Mouse (Mus musculus) v-Abl transformed pro-B cells (cell line): ENCODE measurements around the gene Wsb2.

Experiments
- in situ Hi-C, 2 experiments: fragments of 400-800 bp; cut with MboI; formaldehyde crosslinking; loops; one replicate each; pipeline ENCODE4 v1.15.1; 2025; ENCODE audit not compliant: unreplicated experiment in 2 of 2

Gene Wsb2

DNA sequence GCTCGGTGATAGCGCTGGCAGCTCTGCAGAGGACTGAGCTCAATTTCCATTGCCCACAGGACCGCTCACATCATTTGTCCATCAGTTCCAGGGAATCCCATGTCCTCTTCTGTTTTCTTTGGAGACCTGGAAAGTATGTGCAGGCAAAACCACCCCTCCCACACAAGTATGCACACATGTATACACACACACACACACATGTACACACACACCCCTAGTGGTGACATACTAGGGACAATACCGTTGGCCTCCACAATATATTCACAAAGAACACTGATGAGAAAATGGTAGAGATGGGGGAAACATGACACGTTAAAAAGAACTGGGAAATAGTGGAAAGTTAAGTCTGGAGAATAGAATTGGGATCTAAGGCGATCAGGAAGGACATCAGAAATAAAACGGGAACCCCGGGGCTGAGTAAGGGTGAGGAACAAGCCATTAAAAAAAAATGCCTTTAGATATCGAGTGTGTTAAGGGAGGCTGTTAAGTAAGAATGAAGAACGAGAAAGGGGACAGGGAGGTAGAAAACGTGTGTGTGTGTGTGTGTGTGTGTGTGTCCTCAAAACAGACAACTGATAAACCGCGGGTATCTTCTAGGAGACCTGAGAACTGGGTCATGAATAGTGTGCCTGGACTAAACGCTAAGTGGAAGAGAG, 1.3 kb upstream of the Wsb2 start:
- in situ Hi-C loops: no loop called here

DNA sequence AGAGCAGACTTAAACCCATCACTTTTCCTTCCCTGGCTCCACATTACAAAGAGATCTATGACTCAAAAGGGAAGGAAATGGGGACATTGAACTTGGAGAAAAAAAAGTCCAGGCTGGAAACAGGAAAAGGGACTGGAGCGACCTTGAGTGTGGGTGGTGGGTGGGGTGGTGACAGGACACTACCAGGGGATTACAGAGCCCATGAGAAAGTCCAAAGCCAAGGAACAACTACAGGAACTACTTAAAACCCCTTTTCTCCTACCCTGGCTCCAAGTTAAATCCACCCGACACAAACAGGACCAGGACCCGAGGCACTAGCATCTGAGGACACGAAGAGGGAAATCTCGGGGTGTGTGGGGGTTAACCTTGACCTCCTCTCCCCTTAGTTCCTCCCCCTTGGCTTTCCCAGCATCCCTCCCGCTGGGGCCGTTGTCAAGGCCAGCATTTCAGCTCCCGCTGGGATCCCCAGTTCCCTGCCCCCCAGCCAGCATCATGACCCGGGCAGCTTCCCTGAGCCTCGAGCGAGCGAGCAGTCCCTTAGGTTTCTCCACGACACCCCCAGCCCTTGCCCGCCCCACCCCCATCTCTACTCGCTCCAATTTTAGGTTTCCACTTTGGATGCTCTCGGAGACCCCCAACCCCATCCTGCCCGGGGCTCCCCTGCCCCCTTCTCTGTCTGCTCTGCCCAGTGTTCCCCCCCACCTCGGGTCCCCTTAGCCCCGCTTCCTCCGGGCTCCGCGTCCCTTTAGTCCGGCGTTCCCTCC, 557 bp upstream of the Wsb2 start:
- in situ Hi-C loops: no loop called here

DNA sequence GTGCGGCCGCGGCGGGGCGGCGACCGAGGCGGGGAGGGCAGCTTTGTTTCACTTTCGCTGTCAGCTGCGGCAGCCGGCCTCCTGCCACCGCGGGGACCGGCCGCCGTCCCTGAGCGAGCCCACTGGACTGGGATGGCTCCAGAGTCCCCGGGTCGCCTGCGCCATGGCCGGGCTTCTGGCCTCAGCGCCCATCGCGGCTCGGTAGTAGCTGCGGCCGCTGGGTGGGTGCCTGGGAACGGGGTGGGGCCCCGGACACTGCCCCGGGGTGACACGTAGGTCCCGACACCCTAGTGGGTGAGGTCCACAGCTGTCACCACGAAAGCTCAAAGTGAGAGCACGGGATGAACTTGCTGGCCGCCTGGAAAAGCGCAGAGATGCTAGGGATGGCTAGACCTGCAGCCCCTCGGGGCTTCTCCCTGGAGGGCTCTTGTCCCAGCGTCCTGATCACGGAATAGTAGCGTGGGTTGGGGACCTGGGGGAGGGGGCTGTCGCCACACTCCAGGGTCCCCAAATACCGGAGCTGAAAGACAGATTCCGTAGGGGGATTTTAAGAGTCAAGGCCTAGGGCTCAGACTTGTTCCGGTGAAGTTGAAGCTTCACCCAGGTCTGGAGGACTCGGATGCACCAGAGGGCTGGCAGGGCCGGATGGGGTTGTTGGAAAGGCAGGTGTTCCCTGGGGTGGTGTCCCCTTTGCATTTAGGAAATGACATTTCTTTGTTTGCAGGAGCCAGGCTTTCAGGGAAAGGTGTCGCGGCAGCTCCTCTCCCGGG, 559 bp downstream of the Wsb2 start:
- in situ Hi-C loops: no loop called here

DNA sequence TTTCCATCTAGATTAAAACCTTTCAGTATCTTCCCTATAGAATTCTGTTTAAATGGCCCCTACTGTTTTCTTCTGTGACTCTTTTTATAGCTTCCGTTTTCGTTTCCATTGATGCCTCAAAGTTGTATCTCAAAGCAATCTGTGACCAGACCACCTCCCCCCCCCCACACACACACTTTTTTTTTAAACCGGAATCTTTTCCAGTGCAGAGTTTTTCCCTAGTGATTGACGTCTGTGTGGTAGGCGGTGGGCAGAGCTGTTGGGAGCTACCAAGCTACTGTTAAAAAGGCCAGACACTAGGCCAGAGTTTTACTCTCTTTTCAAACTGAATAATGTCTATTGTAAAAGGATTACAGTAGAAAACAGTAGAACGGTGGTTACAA, 1.1 kb downstream of the Wsb2 start:
- in situ Hi-C loops: no loop called here

DNA sequence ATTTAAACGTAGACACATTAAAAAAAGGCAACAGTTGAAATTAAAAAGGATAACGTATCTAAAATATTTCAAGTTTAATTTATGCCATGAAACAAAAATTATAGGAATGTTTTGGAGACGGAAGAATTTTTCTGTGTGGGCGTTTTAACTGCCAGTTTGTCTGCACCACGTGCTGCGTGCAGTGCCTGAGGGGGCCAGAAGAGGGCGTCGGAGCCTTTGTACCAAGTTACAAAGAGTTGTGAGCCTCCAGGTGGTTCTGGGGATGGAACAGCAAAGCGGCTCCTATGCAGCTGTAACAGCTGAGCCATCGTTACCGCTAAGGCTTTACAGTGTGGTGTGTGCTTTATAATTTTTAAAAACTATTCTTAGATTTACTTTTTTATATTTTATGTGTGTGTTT, 1.6 kb downstream of the Wsb2 start:
- in situ Hi-C loops: no loop called here

DNA sequence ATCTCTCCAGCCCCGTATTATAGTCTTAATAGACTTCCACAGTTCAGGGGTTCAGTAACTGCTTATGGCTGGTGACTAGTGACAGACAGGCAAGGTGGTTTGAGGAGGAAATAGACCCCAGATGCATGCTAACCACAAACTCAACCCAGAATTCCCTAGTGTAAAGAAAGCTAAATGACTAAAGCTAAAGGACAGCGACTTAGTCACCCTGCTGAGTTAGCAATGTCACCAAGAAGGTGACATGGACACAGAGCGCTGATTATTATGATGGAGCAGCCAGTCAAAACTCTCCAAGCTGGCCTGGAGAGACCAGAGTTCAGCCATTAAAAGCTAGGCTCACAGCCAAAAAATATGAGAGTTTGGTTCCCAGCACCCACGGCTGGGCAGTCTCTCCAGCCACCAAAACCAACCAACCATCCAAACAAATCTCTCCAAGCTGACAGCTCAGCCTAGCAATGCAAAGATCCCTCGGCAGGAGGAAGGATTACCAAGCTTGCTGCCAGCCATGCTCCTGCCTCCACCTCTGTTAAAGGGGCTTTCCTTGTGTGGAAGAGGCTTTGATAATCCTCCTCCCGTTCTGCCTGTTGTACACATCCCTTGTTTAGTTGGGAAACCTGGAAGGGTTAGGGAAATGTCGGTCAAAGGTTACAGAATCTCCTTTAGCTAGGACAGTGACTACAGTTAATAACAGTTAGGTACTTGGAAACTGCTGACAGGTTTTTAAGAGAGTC, 2.6 kb downstream of the Wsb2 start:
- in situ Hi-C loops: no loop called here

DNA sequence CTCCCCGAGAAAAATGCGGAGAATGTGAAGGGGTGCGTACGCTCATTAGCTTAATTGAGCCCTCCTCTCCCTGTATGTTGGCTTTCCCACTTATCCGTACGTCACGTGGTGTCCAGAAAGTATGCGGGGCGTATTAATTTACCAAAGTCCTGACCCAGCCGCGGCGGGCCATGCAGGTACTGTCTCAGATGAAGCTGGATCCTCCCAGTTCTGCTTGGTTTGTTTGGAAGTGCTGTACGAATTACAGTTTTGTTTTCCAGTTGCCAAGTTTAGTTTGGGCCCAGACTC, 3.1 kb downstream of the Wsb2 start:
- in situ Hi-C loops: no loop called here

DNA sequence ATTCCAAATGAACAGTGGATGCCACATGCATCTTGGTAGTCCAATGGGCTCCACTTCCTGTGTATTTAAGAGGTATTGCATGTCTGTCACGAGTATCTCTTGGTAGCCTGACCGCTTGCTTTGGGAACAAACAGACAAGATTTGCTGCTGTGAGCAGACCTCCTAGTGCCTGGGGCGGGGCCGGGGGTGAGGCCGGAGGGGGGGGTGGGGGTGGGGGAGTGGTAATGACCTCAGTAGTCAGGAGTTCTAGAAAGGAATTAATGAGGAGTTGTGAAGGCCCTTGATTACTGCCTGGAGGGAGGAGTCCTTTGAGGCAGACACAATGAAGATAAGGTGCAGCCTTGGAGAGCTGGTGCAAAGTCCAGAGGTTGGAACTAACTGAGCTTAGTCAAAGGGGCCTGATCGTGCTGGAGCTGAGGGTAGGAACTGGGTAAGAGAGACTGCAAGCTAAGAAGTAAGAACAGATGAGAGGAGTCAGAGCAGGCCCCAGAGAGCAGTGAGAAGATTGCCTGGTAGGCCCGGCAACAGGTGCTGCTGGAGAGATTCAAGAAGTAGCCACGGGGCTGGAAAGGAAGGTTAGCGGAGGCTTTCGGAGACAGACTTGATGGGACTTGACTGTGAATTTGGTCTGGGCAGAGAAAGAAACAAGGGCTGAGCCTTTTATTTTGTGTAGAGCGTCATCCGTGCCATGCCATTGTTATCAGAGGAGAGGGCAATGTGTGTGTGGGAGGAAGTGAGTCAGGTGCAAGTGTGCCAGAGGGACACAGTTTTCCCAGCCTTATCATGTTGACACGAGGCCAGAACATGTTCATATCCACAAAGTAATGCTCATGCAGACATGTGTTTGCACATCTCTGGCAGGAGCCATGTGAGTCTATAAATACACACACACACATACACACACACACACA, 3.8 kb downstream of the Wsb2 start:
- in situ Hi-C loops: no loop called here

DNA sequence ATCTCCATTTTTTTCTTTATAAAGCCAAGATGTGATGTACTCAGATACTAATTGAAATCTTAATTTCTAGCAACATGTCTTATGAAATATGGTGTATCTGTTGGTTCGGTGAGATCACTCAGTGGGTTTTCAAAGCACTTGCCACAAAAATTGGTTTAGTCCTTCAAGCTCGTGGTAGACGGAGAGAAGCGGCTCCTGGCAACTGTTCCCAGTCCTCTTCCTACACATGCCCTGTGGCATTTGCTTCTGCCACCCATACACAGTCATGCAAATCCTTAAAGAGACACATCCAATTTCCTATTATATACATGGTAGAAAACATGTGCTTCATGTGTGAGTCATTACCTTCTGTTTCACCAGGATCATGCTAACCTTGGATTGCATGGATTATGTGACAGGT, 4.5 kb downstream of the Wsb2 start:
- in situ Hi-C loops: no loop called here

DNA sequence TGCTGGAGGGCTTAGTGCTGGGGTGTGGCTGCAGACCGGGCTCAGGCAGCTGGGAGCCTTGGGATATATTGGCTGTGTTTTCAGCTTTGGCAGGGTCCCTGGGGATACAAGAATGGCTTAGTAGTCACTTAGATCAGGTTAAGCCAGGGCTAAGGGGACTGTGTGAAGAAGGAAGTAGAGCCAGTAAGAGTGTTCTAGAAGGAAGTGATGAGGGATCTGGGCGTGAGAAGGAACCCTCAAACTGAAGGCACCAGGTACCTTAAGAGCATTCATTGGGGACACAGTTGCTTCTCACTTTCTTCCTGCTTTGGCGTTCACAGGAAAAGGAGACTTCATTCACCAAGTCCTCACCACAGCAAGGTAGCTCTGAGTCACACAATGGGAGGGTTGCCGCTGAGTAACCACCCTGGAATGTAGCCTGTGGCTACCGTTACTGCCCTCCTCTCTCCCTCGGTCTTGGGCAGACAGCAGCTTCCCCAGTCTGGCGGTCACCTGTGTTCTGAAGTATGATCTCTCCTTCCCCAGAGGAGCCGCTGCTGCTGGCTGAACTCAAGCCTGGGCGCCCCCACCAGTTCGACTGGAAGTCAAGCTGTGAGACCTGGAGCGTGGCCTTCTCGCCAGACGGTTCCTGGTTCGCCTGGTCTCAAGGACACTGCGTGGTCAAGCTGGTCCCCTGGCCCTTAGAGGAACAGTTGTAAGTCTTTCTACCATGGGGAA, 6.1 kb downstream of the Wsb2 start:
- in situ Hi-C loops: no loop called here

DNA sequence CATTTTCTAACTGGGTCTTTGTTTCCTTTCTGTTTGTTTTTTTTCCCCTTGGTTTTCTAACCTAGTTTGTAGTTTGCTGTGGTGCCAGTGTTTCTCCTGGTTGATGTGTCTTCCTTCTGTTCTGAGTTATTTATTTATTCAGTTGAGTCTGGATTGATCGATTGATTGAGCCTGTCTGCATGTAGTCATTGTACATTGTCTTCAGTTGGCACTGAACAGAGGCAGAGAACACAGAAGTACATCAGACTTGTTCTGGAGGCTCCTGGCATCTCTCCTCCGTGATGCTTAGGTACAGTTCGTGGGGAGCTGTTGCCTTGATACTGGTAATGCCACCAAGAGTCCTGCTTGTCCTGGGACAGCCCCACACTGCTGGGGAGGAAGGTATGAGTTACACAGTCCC, 7.7 kb downstream of the Wsb2 start:
- in situ Hi-C loops: no loop called here

DNA sequence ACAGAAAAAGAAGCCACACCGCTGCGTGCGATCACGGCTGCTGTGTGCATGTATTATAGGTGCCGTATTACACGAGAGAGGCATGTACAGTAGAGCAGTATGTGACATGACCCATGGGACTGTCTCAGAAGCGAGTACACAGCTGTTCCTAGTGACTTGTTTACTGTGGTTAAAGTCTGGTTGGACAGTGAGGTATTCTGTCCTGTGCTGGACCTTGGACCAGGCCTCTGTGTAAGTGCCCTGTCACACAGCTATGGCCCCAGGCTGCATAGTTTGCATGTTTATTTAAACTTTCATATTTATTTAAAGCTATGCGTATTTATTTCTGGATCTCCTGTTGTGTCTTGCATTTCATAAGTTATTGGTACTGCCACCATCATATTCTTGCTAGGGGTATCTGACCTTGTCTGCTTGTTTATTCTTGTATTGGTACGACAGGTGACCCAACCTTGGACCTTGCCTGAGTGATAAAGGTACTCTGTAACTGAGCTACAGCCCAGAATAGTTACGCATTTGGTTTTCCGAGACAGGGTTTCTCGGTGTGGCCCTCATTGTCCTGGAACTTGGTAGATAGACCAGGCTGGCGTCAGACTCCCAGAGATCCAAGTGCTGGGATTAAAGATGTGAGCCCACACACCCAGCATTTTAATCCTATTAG, 8.9 kb downstream of the Wsb2 start:
- in situ Hi-C loops: no loop called here

DNA sequence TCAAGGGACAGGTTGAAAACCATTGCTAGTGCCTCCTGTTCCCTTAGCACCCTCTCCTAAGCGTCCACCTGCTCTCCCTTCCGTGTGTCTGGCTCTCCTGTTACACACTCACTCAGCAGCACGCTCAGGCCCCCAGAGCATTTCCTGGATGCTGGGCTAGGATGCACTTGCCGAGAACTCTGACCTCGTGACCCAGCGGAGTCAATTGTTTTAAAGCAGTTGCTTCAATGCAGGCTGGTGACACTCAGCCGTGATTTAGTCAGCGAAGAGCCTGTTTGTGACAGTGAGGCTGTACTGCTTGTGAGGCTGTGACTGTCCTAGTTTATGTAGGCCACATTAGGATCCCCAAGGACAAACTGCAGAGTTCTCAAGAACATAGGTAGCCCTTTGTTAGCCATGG, 10.1 kb downstream of the Wsb2 start:
- in situ Hi-C loops: no loop called here

DNA sequence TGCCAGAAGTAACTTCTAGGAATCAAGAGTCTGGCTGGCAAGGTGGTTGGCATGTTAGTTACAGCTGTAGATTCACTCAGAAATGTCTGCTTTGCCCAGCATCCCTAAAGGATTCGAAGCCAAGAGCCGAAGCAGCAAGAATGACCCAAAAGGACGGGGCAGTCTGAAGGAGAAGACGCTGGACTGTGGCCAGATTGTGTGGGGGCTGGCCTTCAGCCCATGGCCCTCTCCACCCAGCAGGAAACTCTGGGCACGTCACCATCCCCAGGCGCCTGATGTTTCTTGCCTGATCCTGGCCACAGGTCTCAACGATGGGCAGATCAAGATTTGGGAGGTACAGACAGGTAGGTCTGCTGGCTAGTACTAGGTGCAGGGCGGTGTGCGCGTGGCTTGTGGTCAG, 13.5 kb downstream of the Wsb2 start:
- in situ Hi-C loops: no loop called here

DNA sequence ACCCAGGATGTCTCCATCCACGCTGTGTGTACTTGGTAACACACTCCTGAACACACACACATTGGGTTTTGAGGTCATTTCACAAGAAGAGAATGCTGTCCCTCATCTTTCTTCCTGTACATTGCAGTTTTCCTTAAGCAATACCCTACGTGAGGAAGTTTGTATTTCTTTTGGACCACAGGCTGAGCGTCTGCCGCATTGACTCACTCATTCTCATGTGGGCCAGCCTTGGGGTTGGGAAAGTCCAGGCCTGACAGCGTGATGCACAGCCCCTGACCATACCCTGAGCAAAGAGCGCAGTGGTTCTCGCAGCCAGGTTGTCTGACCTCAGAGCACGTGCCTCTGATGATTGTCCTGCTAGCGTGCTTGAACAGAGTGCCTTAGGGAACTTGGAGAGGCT, 16.3 kb downstream of the Wsb2 start:
- in situ Hi-C loops: no loop called here

DNA sequence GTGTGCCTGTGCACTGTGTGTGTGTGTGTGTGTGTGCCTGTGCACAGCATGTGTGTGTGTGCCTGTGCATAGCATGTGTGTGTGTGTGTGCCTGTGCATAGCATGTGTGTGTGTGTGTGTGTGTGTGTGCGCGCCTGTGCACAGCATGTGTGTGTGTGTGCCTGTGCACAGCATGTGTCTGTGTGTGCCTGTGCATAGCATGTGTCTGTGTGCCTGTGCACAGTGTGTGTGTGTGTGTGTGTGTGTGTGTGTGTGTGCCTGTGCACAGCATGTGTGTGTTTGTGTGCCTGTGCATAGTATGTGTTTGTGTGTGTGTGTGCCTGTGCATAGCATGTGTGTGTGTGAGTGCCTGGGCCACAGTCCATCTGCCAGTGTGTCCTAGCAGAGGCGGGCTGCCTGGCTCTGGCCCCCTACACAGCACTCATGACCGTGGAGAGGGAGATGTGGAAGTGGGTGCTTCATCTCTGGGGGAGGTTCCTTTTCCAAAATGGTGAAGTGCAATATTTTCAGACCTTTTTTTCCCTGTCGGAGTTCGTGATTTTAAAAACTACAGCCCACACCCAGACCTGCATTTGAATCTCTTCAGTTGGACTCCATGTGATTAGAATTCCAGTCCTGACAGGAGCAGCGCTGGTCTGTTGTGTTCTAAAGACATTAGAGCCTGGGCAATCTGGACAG, 17.4 kb downstream of the Wsb2 start:
- in situ Hi-C loops: loop anchor here (25.0 kb wide), 1 partner anchor 1712 kb away; no protein-coding TSS in a partner anchor

DNA sequence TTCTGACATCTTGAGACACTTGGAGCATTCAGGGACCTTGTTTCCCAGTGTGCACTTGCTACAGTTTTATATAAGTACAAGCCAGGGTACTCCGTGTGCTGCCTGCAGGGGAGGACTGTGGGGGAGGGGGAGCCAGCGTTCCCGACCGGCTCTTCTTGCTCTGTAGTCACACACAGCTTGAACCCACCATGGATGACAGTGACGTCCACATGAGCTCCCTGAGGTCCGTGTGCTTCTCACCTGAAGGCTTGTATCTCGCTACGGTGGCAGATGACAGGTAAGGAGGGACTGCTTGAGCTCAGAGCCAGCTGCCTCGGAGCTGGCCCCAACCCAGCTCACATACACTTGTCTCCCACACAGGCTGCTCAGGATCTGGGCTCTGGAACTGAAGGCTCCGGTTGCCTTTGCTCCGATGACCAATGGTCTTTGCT, 19.2 kb downstream of the Wsb2 start:
- in situ Hi-C loops: loop anchor here (25.0 kb wide), 1 partner anchor 1714 kb away; no protein-coding TSS in a partner anchor

DNA sequence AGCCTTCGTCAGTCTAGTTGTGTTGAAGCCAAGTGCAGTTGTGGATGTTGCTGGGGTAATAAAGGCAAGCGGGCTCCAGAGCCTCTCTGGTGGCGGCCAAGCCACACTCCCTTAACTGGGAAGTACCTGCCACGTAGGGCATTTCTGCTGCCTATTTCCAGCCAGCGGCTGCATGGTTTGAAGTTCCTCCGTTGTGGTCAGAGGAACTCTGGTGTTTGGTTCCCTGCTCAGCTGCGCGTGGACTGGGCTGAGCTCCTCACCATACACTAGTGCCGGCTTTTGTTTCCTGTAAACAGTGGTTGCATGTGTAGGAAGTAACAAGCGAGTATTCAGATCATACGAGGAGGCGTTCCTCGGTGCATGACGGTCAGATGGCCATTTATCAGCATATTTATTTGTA, 20.6 kb downstream of the Wsb2 start:
- in situ Hi-C loops: loop anchor here (25.0 kb wide), 1 partner anchor 1715 kb away; no protein-coding TSS in a partner anchor
